Mouse (Mus musculus): ENCODE measurements around the gene Pan2.

Pan2 gene

DNA sequence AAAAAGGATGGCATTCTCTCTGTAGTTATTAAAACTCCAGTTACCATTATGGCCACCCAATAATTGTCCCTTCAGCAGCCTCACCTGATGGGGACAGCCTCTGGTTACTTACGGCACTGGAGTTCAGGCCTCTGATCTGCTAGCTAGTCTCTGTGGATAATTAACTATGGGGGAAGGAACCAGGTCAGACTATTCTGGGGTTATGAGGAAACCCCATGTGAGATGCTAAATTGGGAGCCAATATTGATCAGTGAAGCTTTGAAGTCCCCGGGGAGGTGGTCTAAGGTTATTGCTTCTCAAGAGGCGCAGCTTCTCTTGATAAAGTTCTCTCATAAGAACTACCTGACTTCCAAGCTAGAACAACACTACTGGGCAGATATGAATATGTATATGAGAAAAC is 33.1 kb downstream of the Pan2 start:
- DNase-seq (ENCODE audit: low spot score in 2 of 2): no peak

DNA sequence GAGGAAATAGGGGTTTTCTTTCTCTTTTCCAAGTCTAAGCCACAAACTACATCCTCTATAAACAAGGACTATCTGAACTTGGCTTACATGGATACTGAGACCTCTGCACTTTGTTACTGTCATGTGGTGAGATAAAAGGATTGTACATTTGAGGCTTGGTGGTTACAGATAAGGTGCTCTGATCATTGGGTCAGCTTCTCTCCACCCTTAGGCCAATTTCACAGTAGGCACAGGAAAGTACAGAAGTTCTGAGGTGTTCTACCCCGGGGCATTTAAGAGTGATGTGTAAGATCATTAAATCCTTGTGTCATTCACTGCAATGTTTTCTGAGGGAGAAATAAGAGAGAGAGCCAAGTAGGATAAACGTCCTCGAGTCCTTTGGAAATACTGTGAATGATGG is 33.5 kb downstream of the Pan2 start:
- no peak for DNase-seq (ENCODE audit: low spot score in 2 of 2)

DNA sequence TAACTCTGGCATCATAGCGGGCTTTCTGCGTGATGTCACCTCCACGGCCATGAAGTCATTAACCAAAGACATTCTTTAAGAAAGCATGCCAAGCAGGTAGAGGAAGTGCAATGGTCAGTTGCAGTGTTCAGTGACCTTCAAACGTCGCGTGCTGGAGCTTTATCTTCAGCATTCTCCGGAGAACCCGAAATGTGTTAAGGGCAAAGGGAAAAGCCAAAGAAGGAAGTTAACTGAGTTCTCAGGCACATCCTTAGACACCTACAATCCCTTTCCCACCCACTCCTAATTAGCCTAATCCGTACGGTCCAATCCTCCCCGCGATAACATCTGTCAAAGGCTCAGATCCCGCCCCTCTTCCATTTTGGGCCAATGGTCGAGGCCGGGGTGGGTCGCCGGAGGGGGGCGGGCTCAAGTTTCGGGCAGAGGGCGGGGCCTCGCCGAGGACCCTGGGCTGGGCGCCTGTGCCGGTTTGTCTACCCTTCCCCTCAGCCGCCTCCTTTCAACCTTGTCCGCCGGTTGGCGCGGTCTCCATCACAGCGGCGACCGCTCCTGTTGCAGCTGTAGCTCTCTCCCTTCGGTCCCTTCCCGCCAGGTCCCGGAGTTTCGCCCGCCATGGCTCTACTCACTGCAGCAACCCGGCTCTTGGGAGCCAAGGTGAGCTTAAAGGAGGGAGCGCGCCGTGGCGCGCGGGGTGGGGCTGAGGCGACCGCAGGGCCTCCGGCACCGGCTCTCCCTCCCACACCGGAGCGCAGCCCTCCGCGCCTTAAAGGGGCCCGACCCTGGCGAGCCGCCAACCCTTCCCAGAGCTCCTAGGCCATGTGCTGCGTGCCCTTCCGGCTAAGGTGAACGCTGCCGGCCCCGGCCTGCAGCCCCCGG is 34.4 kb downstream of the Pan2 start, which contains the start of gene Cs:
Gene Cs (plus strand): TSS at position 429 of the 876 bp plus-strand sequence.
- peak; percentile 95 to 97 for DNase-seq (ENCODE audit: low spot score in 2 of 2)

DNA sequence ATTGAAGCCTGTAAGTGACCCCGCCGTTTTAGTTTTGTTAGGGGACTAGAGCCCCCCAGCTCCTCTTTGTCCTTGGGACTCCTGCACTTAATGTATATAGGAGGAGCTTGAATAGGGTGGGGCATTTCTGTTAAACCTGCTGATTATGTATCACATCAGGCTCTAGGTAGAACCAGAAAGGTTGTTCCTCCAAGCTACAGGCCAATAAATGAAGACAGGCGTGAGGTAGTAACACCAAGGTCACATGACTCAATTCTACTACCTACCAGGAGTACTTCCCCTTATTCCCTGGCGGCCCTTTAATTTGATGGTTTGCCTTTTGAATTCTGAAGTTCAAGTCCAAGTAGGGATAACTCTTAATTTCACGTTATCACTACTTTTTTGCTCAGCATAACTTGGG is 35.3 kb downstream of the Pan2 start:
- peak in 1 of 2 experiments; percentile 24 for DNase-seq (ENCODE audit: low spot score in 2 of 2)

DNA sequence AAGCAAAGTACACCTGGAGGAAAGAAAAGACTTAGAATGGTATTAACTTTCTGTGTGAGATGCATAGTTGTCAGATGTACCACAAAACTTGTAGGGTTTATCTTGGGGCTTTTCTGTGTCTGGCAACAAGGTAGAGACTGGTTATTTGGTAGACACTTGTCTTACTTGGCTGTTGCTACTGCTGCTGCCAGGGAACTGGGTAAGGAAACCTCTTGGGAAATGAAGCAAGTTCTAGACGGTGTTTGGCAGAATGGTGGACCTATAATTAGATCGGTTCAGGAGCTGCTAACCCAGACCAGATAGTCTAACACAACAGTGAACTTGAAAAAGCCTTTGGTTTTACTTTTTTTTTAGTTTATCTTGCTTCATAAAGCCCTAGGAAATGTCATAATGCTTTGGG is 35.8 kb downstream of the Pan2 start:
- no peak for DNase-seq (ENCODE audit: low spot score in 2 of 2)

DNA sequence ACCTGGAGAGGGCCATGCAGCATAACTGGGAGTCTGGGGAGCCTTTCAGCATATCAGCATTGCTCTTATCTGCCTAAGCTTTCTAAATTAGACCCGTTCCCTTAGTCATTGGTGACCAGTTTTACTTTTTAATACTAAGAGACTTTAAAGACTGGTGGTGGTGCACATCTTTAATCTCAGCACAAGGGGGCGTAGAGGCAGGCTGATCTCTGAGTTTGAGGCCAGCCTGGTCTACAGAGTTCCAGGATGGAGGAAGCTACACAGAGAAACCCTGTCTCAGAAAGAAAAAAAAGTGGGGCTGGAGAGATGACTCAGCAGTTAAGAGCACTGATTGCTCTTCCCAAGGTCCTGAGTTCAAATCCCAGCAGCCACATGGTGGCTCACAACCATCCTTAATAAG is 37.1 kb downstream of the Pan2 start:
- peak in 1 of 2 experiments; percentile 11 for DNase-seq (ENCODE audit: low spot score in 2 of 2)

DNA sequence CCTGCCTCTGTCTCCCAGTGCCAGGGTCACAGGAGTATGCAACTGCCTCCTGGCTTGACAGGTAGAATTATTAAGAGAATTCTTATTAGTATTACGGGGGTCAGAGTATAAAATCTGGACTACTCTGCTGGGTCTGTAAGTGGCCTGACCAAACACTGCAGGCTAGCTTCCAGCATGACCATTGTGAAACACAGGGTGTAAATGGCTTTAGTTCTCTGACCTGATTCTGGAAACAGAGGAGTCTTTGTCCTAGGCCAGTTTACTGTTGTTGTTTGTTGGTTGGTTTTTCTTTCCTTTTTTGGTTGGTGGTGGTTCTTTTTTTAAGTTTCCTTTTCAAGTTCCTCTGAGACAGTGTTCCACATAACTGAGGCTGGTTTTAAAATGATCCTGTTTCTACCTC is 40.3 kb downstream of the Pan2 start:
- DNase-seq (ENCODE audit: low spot score in 2 of 2): no peak

DNA sequence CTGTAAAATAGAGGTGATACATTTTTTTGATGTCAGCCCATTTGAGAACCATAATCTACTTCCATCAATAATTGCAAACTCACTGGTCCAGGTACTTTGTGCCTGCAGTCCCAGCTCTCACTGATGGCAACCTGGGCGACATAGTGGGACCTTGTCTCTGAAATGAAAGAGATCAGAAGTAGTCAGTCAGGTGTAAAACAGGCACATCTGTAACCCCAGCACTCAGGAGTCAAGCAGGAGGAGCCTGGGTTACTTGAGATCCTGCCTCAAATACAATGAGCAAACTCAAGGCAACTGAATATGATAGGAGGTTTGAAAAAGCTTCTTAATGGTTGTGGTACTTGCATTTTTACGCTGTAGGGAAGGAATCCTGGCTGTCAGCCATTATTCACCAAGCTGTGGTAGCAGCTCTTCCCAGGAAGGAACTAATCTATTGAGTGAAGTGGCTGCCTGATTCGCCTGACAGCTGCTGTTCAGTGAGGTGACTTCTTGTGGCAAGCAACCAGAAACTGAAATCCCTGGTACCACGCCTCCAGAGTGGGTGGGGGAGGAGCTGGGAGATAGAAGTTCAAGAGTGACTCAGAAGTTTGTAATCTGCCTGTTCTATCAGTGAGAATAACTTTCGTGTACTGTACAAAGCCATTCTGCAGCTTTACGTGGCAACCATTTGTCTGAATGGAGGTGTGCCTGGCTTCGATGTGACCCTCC is 41.6 kb downstream of the Pan2 start:
- DNase-seq (ENCODE audit: low spot score in 2 of 2): peak; percentile 72 to 78

DNA sequence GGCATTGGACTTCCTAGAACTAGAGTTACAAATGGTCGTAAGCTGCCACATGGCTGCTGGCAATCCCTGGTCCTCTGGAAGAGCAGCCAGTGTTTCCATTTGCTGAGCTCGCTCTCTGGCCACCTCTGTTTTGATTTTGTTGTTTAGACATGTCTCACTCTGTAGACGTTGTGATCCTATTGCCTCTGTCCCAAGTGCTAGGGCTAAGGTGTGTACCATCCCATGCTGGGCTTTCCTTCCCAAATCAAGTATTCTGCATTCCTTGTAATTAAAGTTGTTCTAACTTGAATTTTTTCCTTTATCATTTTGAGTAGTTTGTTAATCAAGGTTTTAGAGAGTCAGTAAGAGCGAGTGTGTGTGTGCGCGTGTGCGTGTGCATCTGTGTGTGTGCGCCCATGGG is 44.4 kb downstream of the Pan2 start:
- no peak for DNase-seq (ENCODE audit: low spot score in 2 of 2)

DNA sequence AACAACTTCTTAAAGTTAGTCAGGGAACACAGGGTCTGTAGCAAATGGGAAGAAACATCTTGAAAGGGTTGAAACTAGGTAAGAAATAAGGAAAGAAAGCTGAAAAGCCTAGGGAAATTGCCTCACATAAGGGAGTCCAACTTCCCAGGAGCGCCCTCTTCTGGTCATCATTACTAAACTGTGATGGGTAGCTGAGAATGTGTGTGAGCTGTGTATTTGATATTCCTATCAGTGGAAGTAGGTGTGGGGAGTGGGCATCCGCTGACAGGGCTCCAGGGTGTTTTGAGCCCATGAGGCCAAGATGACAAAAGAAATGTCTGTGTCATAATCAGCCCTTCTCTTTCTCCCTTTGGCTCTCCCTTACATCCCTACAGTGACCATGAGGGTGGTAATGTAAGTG is 55.7 kb downstream of the Pan2 start:
- DNase-seq (ENCODE audit: low spot score in 2 of 2): peak; percentile 39 to 64

DNA sequence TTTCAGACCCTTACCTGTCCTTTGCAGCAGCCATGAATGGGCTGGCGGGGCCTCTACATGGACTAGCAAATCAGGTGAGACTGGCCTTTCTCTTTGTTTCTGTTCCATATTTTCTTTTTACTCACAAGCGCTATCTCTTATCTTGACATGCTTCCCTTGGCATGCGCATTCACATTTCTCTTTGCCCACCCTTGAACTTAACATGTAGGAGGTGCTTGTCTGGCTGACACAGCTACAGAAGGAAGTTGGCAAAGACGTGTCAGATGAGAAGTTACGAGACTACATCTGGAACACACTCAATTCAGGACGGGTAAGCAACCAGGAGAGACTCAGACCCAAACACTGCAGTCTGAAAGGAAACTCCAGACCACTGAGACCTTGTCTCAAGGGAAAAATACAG is 56.1 kb downstream of the Pan2 start:
- DNase-seq (ENCODE audit: low spot score in 2 of 2): no peak

DNA sequence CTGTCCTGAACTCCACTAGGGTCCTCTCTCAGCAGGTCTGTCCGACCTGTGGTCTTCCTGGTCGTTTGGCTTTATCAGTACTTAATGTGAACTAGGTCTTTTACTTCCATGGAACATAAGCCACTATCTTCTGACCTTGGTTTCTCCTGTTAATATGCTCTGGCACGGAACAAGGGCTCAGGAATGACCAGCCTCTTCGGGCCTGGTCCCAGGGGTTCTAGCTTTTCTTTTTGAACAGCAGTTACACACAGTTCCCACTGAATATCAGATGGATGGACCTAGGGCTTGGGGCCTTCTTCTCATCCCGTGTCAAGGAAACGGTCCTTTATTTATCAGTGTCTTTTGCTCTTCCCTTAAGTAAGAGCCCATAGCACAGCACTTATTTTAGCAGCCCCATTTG is 58.7 kb downstream of the Pan2 start:
- no peak for DNase-seq (ENCODE audit: low spot score in 2 of 2)

DNA sequence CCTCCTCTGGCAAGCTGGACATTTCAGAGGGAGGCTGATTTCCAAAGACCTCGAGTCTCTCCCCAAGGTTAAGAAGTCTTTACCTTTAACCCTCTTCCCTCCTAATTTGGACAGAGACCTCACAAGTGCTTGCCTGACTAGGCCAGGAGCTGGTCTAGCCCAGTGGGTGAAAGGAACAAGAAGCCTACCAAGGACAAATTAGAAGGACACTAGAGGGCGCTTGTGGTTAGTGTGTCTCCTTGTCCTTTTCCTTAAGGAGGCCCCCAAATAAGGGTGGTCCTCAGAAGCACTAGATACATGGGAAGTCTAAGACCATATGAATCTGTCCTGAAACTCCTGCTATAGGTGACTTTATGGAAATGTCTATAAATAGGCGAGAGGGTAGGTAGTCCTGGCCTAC is 59.4 kb downstream of the Pan2 start:
- no peak for DNase-seq (ENCODE audit: low spot score in 2 of 2)

DNA sequence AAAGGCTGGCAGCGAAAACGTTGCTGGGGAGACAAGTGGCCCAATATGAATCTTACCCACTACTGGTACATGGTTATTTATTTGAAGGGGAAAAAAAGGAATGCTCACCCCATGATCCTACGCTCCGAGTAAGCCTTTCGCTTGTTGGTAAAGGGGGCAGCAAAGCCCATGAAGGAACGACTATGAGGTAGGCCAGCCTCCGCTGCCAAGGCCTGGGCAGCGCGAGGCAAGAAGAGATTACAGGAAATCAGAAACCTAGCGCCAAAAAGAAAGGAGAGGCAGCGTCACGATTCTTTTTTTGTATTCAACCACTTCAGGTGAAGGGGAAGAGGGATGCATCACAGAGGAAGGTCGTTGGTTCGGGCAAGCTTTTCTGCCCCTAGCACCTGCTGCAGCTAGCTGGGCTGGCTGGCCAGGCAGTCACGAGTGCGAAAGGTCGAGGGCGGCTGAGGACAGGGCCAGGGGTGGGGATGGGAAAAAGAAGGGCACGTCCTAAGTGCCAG is 64.8 kb downstream of the Pan2 start:
- DNase-seq (ENCODE audit: low spot score in 2 of 2): no peak

DNA sequence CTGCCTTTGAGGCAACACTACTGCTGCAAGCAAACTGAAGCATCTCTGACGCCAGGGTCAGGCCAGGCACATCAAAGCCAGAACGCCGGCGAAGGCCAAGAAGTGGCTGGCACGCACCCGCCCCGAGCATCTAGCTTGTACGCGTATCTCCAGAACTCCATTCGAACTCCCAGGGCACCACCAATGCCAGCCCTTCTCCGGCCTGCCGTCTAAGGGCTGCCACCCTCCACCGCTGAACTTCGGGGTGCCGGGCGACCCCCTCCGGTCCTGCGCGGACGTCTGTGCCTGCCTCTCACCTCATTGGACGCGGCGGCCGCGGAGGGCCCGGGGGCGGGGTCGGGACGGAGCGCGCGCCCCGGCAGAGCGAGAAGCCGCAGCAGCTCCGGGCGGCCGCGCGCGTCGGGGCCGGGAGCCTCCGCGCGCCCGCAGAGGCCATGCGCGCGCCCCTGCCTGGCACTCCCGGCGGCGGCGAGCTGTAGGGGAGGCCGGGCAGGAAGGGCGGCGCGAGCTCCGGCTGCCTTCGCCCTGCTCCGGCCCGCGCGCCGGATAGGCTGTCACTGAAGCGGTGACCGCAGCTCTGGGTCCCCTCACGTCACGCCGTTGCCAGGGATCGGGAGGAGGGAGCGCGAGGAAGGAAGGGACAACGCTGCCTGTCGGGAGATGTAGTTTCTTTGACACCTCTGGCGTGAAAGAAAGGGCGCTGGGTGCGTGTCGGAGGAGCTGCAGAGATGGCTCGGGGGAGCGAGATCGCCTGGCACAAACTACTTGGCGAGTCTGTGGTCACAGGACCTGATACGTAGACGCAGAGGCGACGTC is 65.5 kb downstream of the Pan2 start, which contains the start of gene Coq10a:
Gene Coq10a (minus strand): TSS at position 596 of the 816 bp plus-strand sequence.
- DNase-seq (ENCODE audit: low spot score in 2 of 2): peak; percentile 90 to 93

DNA sequence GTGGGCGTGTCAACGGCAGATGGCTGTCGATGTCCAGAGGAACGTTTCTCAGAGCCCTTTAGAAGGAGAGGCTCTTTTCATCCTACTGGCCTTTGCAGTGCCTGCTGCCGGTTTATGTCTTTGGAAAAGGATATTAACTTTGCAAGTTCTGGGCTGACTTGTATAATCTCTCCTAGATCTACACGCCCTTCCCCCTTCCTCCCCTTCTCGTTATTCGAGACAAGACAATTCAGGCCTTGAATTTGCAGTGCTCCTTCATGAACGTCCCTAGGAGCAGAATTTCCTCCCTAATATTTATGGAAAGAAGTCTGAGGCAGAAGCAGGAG is 66.0 kb downstream of the Pan2 start:
- no peak for DNase-seq (ENCODE audit: low spot score in 2 of 2)

DNA sequence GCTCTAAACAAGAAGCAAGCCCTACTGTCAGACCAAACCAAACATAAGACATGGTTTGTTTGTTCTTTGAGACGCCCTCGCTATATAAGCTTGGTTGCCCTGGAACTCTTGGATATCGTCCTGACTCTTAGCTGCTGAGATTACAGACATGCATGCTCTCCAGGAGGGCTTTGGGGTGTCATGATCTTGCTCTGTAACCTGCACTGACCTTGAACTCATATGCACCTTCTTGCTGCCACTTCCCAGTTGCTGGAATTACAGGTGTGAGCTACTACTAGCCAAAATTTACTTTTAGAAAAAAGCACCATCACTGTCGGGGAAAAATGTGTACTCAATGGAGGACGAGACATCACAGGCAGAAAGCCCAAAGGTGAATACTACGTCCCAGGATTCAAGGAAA is 66.5 kb downstream of the Pan2 start:
- no peak for DNase-seq (ENCODE audit: low spot score in 2 of 2)

DNA sequence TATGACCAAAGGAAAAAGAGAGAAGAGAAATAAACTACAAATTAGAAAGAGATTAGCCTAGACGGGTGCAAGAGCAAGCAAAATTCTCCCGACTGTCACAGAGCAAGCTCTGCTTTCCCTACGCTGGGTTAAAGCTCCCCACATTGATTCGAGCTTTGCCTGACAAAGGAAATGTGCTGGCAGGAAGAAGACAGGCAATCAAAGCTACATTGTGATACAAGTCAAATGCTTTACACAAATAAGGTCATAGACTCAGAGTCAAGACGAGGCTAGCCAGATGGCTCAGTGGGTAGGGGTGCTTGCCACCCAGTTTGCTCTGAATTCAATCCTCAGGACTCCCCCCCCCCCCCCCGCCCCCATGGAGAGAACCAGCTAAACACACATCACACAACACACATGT is 66.9 kb downstream of the Pan2 start:
- no peak for DNase-seq (ENCODE audit: low spot score in 2 of 2)

DNA sequence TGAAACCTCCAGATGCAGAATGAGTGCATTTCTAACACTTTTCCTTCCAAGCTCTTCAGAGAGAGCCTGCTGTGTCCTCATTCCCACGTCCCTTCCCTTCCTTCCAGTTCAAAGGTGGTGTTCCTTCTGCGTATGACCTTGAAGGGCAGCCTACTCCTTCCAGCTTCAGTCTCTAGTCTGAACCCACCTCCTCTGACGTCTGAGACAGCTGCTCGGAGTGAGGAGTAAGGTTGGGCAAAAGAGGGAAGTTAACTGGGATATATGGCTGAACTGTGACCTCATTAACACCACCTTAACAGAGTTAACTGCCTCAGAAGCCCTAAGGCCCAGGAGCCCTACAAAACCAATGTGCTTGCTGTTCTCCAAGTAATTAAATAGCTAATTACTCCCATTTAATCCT is 67.5 kb downstream of the Pan2 start:
- DNase-seq (ENCODE audit: low spot score in 2 of 2): no peak

All from natural killer cell, adult 2 months (primary cell).